Mouse (Mus musculus) 416B (cell line): ENCODE results near the gene Adprm.
"Not testable (repeated sequence)": the region's sequence is repeated elsewhere in the genome, so short reads cannot be mapped to it uniquely, and the experiment has no call there.

Source experiments
- DNase-seq: peaks from one replicate; pipeline ENCODE4 v3.0.0; 2011; ENCODE audit warnings: low read depth

Adprm gene

GRCm38 (mm10) chr11:67023191-67023590 lies 29.2 kb downstream of the Adprm start:
- DNase-seq = not testable (repeated sequence)

GRCm38 (mm10) chr11:67022354-67023115 lies 29.9 kb downstream of the Adprm start:
- peak; percentile 59 for DNase-seq

- peak; percentile 51 for DNase-seq
These were observed 31.4 kb downstream of the Adprm start for GRCm38 (mm10) chr11:67020948-67021347.

- DNase-seq = no peak
These were observed 32.5 kb downstream of the Adprm start for GRCm38 (mm10) chr11:67019711-67020475.

DNA sequence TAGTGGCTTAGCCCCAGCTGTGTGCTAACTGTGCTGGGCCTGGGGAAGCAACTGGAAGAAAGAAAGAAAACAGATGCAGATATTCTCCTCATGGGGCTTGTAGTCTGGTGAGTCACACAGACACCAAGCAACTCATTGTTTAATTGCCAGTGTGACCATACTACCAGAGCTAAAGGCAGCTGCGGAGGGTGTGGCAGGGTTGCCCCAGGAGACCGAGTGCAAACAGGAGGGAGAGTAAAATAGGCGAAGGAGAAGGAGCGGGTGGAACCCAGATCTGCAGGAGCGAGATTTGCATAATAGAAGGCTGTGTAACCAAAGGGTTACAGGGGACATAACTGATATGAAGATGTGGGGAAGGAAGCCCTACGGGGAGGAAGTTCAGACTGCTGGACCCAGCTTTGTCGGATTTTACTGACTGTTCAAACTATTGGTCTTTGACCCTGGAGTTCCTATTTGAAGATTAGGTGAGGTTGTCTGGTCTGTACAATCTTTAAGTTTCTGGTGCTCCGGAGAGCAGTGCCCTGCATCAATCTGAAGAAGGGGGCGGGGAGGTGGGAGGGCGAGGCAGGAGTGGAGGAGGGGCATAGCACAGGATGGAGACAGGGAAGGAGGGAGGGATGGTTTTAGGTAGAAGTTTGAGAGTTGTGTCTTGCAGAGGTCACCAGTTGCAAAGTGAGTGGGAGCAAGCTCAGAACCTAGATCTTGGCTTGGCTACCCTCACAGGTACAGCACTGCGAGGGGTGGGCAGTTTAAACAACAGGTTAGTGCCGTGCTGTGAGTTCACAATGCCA lies 34.4 kb downstream of the Adprm start:
- no peak for DNase-seq

DNA sequence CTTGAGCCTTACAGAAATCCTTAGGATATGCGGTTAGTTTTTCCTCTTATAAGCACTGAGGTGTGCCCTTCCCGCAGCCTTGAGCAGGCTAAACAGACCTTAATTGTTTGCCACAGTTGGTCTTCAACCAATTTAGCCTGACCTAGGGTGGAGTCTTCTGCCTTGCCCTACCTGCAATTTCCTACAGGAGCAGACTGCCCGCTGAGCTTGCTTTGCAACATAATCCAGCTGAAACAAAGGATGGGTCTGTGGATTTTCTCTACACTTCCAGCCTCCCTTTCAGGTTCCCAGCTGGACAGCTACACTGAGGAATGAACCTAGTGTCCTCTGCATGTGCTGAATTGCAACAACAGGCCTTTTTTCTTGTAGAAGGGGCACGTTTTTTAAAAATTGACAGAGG lies 40.8 kb downstream of the Adprm start:
- no peak for DNase-seq

DNA sequence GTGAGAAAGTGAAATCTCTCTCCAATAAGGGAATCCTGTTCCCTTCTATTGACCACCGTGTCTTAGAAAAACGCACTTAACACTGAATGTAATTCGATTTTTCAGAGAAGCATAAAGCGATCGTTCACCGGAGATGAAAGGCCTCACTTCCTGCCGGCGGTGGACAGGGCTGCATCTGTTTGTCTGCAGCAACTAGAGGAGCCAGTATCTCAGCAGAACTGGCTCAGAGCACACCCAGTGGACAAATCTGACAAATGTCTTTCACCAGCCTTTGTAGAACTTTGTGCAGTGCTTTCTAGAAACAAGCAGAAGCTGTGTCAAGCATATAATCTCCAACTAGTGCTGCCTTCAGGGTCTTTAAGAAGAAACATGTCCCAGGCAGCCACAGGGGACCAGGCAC lies 42.0 kb downstream of the Adprm start:
- DNase-seq = no peak

GRCm38 (mm10) chr11:67008528-67008927 lies 43.9 kb downstream of the Adprm start:
- no peak for DNase-seq

DNA sequence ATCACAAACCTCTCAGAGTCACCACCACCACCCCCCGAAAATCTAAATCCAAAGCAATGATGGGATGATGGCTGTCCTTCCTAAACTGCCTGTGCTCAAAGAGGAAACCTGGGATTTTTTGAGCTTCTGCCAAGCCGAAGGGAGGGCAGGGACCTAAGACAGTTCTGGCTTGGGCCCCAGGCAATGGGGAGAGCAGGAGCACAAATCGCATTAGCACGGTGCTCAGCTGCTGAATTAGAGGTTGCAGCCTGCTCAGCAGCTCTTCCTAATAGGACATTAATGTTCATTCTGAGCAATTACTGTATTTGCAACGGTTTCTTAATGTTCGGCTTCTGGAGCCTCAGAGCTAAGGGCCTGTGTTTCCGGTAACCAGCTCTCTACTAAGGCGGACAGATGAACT lies 44.4 kb downstream of the Adprm start:
- DNase-seq = no peak

GRCm38 (mm10) chr11:67002911-67003310 lies 49.5 kb downstream of the Adprm start:
- no peak for DNase-seq

DNA sequence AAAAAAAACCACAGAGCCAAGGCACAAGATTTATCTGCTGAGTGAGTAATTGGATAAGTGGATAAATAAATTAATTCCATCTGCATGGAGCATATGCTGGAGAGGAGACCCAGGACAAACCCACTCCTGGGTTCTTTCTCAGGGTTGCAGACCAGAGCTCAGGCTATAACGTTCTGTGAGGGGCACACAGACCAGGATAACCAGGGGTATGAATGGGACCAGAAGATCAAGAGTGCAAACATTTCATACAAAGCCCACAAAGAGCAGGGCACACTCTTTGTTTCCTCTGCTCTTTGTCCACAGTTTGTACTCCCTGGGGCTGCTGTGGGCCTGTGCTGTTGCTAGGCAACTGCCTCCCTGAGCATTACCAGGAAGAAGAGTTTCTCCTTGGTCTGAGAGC lies 50.7 kb downstream of the Adprm start:
- DNase-seq = no peak

DNA sequence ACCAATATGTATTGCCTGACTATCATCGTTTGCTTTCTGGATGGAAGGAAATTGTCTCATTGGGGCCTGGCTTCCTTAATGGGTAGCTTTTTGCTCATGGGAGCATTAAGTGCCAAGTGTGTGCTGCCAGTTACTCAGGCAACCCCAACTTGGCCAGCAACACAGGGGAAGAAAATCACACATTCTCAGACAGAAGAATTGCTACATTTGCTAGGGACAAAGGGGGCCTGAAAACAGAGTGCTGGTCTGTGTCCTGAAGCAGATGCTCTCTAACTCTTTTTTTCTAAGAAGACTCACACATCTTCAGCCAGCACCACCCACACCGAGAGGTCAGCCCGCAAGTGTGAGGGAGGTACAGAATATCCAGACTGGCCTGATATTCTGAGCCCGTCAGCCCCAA lies 51.7 kb downstream of the Adprm start:
- no peak for DNase-seq

- no peak for DNase-seq
These were observed 53.7 kb downstream of the Adprm start for GRCm38 (mm10) chr11:66998467-66999403.

- no peak for DNase-seq
These were observed 55.9 kb downstream of the Adprm start for GRCm38 (mm10) chr11:66996446-66996845.

DNA sequence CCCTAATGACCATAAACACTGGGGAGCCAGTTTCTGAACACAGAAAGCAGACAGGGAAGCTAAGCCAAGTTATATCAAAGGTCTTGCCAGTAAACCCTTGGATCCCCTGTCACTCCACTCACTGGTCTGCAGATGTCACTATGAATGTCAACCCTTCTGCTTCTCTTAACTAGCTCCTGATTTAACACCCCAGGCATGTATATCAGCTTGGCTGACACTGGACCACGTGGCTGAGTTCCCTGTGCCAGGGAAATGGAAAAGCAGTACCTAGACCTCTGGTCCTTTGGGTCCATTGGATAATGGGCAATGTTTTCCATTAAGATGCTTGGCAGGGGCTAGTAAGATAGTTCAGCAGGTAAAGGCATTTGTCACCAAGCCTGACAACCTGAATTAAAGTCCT lies 58.7 kb downstream of the Adprm start:
- DNase-seq = no peak

DNA sequence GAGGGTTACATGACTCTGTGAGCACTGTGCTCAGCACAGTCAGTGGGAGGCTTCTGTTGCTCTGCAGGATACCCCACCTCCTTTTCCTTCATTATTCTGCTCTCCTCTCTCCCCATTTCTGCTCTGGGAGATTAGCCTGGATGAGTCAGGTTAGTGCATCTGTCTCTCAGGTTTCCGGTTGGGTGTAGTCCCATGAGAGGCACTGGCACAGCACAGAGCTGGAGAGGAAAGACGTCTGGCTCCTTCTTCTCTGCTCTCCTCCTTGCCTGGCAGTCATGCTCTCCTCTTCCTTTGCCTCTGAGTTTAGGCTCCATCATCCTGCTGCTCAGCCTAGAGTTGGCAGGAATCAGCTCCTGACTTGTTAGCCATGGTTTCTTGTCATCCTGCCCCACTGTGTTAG lies 60.2 kb downstream of the Adprm start:
- no peak for DNase-seq
